Mouse (Mus musculus) MEL (cell line): ENCODE data around the gene Adam23.

Experiments
- CHD1 ChIP-seq: IDR thresholded peaks from 2 replicates; pipeline ENCODE4 v1.6.1; 2012; ENCODE audit warnings: low read depth, mild to moderate bottlenecking, inconsistent platforms, low read length, improper control_type of control experiment
- CTCF ChIP-seq, 3 experiments: IDR thresholded peaks in 2 of 3; conservative IDR thresholded peaks in 1 of 3; 2 replicates each; pipeline ENCODE4 v1.5.1; 2011 to 2012; ENCODE audit warnings: low read length in 3 of 3, low read depth in 2 of 3, mild to moderate bottlenecking in 2 of 3, improper control_type of control experiment in 1 of 3, inconsistent platforms in 1 of 3, mixed read lengths in 1 of 3, moderate library complexity in 1 of 3; ENCODE audit not compliant: control insufficient read depth in 1 of 3, insufficient read depth in 1 of 3, poor library complexity in 1 of 3, severe bottlenecking in 1 of 3
- POLR2AphosphoS5 ChIP-seq: IDR thresholded peaks from 2 replicates; pipeline ENCODE4 v1.6.1; 2012; ENCODE audit warnings: low read depth, borderline replicate concordance, mild to moderate bottlenecking, inconsistent platforms, low read length, moderate library complexity, mixed read lengths
- SIN3A ChIP-seq: IDR thresholded peaks from 2 replicates; pipeline ENCODE4 v1.6.1; 2012; ENCODE audit warnings: low read length, improper control_type of control experiment, inconsistent platforms

- TF ChIP-seq SIN3A (no peak), CHD1 (no peak), CTCF (IDR thresholded peaks at IDR 0.05 in 2 of 3, conservative IDR thresholded peaks at IDR 0.05 in 1 of 3; ENCODE audit: control insufficient read depth in 1 of 3, insufficient read depth in 1 of 3, low read depth in 2 of 3, low read length in 3 of 3, poor library complexity in 1 of 3, severe bottlenecking in 1 of 3) (no peak), POLR2AphosphoS5 (no peak)
These were observed 73.1 kb downstream of the Adam23 start for GRCm38 (mm10) chr1:63518814-63519213.
